Mouse (Mus musculus) cerebellum, adult 11 months (tissue): Measurements from ENCODE around the gene Rinl.

Experiments
- DNase-seq: peaks from one replicate; pipeline ENCODE4 v3.0.0; 2022

The Rinl gene

DNA sequence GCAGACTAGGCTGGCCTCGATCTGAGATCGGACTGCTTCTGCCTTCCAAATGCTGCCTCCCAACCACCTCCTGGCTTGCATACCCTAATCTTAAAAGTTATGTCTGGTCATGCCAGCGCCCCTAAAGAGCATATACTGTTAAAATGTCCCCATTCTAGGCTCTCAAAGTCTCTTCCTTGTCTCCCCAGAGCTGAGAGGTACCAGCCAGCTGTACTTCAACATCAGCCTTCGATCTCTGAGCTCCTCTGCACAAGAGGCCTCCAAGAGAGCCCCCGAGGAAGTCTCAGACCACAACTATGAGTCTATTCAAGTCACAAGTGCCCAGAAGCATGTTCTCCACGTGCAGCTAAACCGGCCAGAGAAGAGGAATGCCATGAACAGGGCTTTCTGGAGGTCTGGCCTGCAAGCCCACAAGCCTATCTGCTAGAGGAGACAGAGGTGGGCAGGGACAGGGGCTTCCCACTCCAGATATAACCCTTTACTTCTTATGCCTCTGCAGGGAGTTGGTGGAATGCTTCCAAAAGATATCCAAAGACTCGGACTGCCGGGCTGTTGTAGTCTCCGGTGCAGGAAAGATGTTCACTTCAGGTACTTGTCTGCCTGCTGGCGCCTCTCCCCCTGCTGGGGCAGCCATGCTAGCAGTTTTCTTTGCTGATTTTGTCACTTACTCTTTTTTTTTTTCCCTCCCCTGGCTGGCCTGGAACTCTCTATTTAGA lies 37.1 kb downstream of the Rinl start:
- DNase-seq, result no peak

DNA sequence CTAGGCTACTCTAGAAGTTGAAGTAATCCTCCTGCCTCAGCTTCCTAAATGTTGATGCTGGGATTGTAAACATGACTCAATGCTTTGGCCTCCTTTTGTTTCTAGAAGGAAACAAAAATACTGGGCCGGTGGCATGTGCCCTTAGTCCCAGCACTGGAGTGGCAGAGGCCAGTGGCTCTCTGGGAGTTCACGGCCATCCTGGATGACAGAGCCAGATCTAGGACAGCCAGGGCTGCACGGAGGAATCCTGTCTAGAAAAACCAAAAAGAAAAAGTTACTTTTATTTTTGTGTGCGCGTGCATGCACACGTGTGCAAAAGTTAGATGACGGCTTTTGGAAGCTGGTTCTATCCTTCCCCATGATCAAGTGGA lies 37.6 kb downstream of the Rinl start:
- DNase-seq, result no peak

DNA sequence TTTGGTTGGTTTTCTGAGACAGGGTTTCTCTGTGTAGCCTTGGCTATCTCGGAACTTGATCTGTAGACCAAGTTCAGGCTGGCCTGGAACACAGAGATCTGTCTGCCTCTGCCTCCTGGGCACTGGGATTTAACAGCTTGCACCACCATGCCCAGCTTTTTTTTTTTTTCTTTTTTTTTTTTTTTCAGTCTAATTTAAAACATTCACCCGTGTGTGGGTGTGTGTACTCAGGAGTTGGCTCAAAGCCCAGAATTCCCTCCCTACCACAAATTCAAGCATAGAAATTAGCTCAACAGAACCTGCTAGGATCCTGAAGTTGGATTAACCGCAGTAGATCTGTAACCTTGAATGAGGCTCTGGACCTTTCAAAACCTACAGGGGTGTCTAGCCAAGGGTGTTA lies 38.6 kb downstream of the Rinl start:
- peak; percentile 22 for DNase-seq

DNA sequence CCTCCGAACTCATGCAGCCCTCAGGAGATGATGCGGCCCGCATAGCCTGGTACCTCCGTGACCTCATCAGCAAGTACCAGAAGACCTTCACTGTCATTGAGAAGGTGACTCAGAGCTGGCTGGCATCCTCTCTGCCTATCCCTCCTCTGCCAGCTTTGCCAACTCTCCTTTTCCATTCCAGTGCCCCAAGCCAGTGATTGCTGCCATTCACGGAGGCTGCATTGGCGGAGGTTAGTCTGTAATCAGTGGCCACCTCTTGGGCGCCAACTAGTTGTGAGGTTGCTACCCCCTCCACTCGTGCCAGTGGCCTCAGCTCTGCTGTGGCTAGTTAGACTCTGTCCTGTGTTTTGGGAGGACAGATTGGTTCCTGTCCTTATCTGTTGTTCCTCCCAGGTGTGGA lies 41.1 kb downstream of the Rinl start:
- DNase-seq, result no peak

DNA sequence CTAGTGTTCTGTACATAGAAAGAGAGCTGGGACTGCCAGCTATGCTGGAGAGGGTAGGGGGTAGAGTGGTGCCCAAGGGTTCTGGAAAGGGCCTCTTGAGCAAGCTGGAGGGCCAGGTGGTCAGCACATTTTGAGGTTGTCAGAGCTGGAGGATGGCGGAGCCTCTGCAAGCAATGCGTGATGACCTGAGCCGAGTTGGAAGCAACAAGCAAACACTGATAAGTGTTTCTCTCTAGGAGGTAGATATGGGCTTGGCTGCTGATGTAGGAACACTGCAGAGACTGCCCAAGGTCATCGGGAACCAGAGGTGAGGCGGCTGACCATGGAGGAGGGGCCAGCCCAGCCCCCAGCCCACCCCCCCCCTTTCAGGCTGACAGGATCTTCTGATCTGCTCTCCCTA lies 42.2 kb downstream of the Rinl start:
- no peak for DNase-seq

DNA sequence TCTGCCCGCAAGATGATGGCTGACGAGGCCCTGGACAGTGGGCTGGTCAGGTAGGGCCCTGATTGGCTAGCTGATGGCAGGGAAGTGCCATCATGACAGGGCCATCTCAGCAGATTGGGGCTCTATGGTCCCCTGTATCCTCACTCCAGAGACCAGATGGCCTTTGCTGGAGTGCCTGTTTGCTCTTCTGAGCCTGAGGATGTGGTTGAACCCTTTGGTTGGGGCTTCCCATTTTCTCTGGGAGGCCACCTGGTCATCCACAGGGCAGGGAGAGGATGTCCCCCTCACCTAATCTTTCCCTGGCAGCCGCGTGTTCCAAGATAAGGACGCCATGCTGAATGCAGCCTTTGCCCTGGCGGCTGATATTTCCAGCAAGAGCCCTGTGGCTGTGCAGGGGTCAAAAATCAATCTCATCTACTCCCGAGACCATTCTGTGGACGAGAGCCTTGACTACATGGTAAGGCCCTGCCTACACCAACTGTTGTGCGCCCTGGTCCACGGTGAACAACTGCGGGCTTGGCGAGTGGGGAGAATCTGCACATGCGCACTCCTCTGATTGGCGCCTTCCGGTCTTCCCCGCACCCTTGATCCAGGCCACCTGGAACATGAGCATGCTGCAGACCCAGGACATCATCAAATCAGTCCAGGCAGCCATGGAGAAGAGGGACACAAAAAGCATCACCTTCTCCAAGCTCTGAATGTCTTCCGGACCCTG lies 42.8 kb downstream of the Rinl start:
- DNase-seq, result no peak

DNA sequence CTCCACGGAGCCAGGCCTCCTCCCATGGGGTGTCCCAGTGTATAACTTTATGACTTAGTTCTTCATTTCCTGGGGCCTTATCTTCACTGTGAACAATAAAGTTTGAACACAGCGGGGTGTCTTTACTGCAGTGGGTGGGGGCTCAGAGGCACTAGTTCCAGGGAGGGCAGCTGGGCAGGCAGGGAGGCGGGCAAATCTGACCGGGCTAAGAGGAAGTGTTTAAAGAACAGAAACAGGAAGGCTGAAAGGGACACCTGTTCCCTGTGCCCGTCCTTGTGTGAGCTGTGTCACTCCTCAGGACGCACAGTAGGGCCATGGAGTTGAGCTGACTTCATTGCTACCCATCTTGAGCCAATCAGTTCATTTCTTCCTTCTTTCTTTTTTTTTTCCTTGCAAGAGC lies 43.4 kb downstream of the Rinl start:
- no peak for DNase-seq

DNA sequence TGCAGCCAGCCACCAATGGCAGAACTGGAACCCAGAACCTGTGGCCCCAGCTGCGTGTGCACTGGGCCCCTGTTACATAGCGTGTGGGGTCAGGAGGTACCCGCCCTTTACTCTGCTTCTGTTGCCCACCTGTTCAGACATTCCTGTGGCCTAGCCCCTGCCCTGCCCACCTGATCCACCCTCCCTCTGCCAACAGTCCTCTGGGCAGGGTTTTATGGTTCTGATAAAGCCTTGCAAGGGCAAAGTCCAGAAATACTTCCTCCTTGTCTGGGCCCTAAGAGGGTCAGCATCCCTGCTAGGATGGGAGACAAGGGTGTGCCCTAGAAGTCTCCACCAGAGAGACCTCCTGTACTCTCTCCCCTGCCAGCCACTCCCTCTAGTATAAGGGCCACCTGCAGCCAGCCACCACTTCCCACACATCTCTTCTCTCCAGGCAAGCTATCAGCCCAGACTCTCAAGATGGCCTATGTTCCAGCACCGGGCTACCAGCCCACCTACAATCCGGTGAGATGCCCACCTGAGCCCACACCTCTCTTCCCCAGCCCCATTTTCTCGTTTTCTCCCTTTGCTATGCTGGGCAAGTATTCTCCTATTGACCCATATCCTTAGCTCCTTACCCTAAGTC lies 45.1 kb downstream of the Rinl start, which contains the start of gene Lgals4:
Gene Lgals4 (plus strand): TSS at position 132 of the 625 bp plus-strand sequence.
- no peak for DNase-seq

DNA sequence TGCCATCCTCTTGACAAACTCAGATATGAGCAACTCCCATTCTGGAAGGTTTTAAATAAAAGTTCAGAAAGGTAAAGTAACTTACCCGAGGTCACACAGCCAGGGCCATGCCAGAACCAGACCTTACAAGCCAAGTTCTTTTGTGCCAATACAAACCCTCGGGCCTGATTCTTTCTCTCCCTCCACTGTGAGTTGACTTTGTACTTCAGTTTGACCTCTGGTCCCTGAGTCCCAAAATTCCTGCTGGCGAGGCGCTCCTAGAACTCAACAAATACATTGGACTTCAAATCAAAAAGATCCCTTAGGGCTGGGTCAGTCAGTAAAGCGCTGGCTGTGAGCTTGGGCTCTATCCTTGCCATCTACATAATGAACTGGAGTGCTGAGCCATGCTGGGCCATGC lies 48.2 kb downstream of the Rinl start:
- DNase-seq, result no peak

DNA sequence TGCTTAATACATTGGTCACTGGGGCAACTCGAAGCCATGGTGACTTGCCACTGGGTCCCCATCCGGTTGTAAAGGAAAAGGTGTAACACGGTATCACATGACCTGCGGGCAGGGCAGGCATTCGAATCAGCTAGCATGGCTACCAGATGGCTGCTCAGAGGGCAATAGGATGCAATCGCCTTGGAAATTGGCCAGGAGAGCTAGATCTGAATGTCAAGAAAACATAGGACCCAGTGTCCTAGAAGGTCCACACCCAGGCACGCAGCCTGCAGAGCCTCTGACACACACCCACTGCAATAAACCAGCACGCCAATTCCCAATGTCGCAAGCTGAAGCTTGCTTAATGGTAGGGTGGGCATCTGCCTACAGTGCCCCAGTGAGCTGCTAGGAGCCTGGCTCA lies 49.6 kb downstream of the Rinl start:
- no peak for DNase-seq

DNA sequence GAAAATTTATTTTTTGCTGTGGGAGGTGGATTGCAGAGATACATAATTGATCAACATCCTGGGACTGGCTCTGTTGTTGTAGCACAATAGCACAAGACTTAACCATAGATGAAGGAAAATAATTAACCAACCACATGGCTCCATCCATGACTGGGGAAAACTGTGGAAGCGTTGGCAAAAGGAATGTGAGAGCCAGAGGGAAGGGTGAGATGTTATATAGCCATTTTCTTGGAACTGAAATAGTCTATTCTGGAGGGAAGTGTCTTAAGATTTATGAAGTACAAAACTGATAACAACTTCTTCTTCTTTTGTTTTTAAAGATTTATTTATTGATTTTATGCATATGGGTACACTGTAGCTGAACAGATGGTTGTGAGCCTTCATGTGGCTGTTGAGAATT lies 58.5 kb downstream of the Rinl start:
- no peak for DNase-seq
